Mouse (Mus musculus) limb, embryonic 12.5 days (tissue): Measurements from ENCODE around the gene Pih1d1. TPM values are rescaled to one million over a fixed set of nuclear protein-coding genes. Genes with fewer than 3 reads are reported as not detected.
"Not testable (repeated sequence)": the region's sequence is repeated elsewhere in the genome, so short reads cannot be mapped to it uniquely, and the experiment has no call there.

Experiments used
- ATAC-seq: fragments of 200-750 bp; cut with Nextera tagmentation; 2 replicates; pipeline ENCODE4 v1.8.0; 2017; ENCODE audit warnings: low read depth, moderate TSS enrichment; ENCODE audit not compliant: insufficient number of reproducible peaks, insufficient read depth, low FRiP score, low TSS enrichment
- H3K27ac ChIP-seq: fragments of 300-500 bp; sonication (generic); 2 replicates; pipeline ENCODE4 v1.5.1; 2016; ENCODE audit warnings: mild to moderate bottlenecking, moderate library complexity
- H3K27me3 ChIP-seq: fragments of 300-500 bp; sonication (generic); 2 replicates; pipeline ENCODE4 v1.6.1; 2016; ENCODE audit warnings: mild to moderate bottlenecking, moderate library complexity
- H3K36me3 ChIP-seq: fragments of 300-500 bp; sonication (generic); 2 replicates; pipeline ENCODE4 v1.6.1; 2016; ENCODE audit warnings: mild to moderate bottlenecking, moderate library complexity
- H3K4me1 ChIP-seq: fragments of 300-500 bp; sonication (generic); replicated peaks from 2 replicates; pipeline ENCODE4 v1.6.1; 2016
- H3K4me2 ChIP-seq: fragments of 300-500 bp; sonication (generic); 2 replicates; pipeline ENCODE4 v1.6.1; 2016; ENCODE audit warnings: mild to moderate bottlenecking, moderate library complexity
- H3K4me3 ChIP-seq: fragments of 300-500 bp; sonication (generic); replicated peaks from 2 replicates; pipeline ENCODE4 v1.5.1; 2016; ENCODE audit warnings: mild to moderate bottlenecking
- H3K9ac ChIP-seq: fragments of 300-500 bp; sonication (generic); replicated peaks from 2 replicates; pipeline ENCODE4 v1.6.1; 2016; ENCODE audit warnings: mild to moderate bottlenecking, moderate library complexity
- H3K9me3 ChIP-seq: fragments of 300-500 bp; sonication (generic); 2 replicates; pipeline ENCODE4 v1.6.1; 2016; ENCODE audit warnings: mild to moderate bottlenecking, moderate library complexity
- WGBS: fragments of 180-500 bp; shearing (Covaris S2); methylation state at CpG from one replicate; pipeline ENCODE4 v1.1.7; 2016; 5-methylcytosine and 5-hydroxymethylcytosine counted together
- polyA plus RNA-seq: library from polyadenylated mRNA; unstranded; fragments of >200 nt; fragmentation: Nextera tagmentation; extraction: Ambion mirVana; gene quantifications from 2 replicates; pipeline ENCODE4 v1.2.1, GENCODE M21; 2016

Gene Pih1d1
- polyA plus RNA-seq, 1 experiment from 2014 or later: 93.0 TPM

GRCm38 (mm10) chr7:45149545-45149944 is 4.6 kb upstream of the Pih1d1 start:
- no peak overlapping the region for H3K4me3 ChIP-seq
- no peaks in the 10 kb centered on the region for H3K27me3 ChIP-seq
- H3K9ac ChIP-seq: no peak overlapping the region
- H3K36me3 ChIP-seq: peaks cover 41% of the 10 kb centered on the region
- H3K4me1 ChIP-seq: peaks cover 20% of the 10 kb centered on the region
- no peak overlapping the region for H3K4me2 ChIP-seq
- no peak overlapping the region for H3K27ac ChIP-seq
- WGBS: 73% methylated on average over 6 of the region's 6 CpGs
- no peak for ATAC-seq
- H3K9me3 ChIP-seq: no peaks in the 10 kb centered on the region

GRCm38 (mm10) chr7:45150321-45150720 is 3.8 kb upstream of the Pih1d1 start:
- 45% methylated on average over 4 of the region's 4 CpGs for WGBS
- Histone ChIP-seq H3K27ac (peak overlapping the region; percentile 62), H3K9ac (peak overlapping the region; percentile 38; the same call in 1 of the 2 replicates), H3K4me2 (no peak overlapping the region), H3K4me3 (no peak overlapping the region), H3K36me3 (peaks cover 33% of the 10 kb centered on the region), H3K27me3 (no peaks in the 10 kb centered on the region), H3K4me1 (peaks cover 27% of the 10 kb centered on the region), H3K9me3 (no peaks in the 10 kb centered on the region)
- no peak for ATAC-seq

GRCm38 (mm10) chr7:45151303-45151702 is 2.8 kb upstream of the Pih1d1 start:
- Histone ChIP-seq H3K9me3 (no peaks in the 10 kb centered on the region), H3K27ac (0 out of 2 replicates have a peak overlapping the region, but pooled peaks have one; percentile 62), H3K36me3 (peaks cover 27% of the 10 kb centered on the region), H3K9ac (0 out of 2 replicates have a peak overlapping the region, but pooled peaks have one; percentile 34), H3K27me3 (no peaks in the 10 kb centered on the region), H3K4me3 (no peak overlapping the region), H3K4me1 (peaks cover 31% of the 10 kb centered on the region), H3K4me2 (no peak overlapping the region)
- ATAC-seq: no peak
- WGBS: 26% methylated on average over 11 of the region's 11 CpGs

GRCm38 (mm10) chr7:45153052-45153451 is 1.1 kb upstream of the Pih1d1 start:
- not testable (repeated sequence) for H3K9ac ChIP-seq, H3K27ac ChIP-seq, ATAC-seq, H3K9me3 ChIP-seq, H3K27me3 ChIP-seq
- WGBS: 95% methylated on average over 2 of the region's 2 CpGs
- Histone ChIP-seq H3K4me2 (peak overlapping the region; percentile 76), H3K36me3 (peaks cover 23% of the 10 kb centered on the region), H3K4me3 (peak overlapping the region; percentile 64; the same call in 1 of the 2 replicates), H3K4me1 (peaks cover 31% of the 10 kb centered on the region)

- no peak for ATAC-seq
Observed at GRCm38 (mm10) chr7:45153586-45153985, 517 bp upstream of the Pih1d1 start.

GRCm38 (mm10) chr7:45154993-45155514 is 951 bp downstream of the Pih1d1 start:
- peak overlapping the region; percentile 76 for H3K4me2 ChIP-seq
- peaks cover 30% of the 10 kb centered on the region for H3K4me1 ChIP-seq
- H3K27ac ChIP-seq: no peak overlapping the region
- peaks cover 38% of the 10 kb centered on the region for H3K36me3 ChIP-seq
- no peaks in the 10 kb centered on the region for H3K27me3 ChIP-seq
- H3K9me3 ChIP-seq: no peaks in the 10 kb centered on the region
- ATAC-seq: no peak
- WGBS: 79% methylated on average over 12 of the region's 12 CpGs
- peak overlapping the region; percentile 64 for H3K4me3 ChIP-seq
- H3K9ac ChIP-seq: 0 out of 2 replicates have a peak overlapping the region, but pooled peaks have one; percentile 81

More at GRCm38 (mm10) chr7:45153586-45153985, 517 bp upstream of the Pih1d1 start:
- peaks cover 31% of the 10 kb centered on the region for H3K4me1 ChIP-seq
- H3K4me2 ChIP-seq: peak overlapping the region; percentile 76
- H3K4me3 ChIP-seq: peak overlapping the region; percentile 64
- H3K27me3 ChIP-seq: no peaks in the 10 kb centered on the region
- no peaks in the 10 kb centered on the region for H3K9me3 ChIP-seq
- peak overlapping the region; percentile 81 for H3K9ac ChIP-seq
- peak overlapping the region; percentile 95 for H3K27ac ChIP-seq
- 4% methylated on average over 5 of the region's 5 CpGs for WGBS
- H3K36me3 ChIP-seq: peaks cover 23% of the 10 kb centered on the region

GRCm38 (mm10) chr7:45155590-45155989 is 1.5 kb downstream of the Pih1d1 start:
- Histone ChIP-seq H3K4me1 (peaks cover 24% of the 10 kb centered on the region), H3K9ac (0 out of 2 replicates have a peak overlapping the region, but pooled peaks have one; percentile 14), H3K9me3 (no peaks in the 10 kb centered on the region), H3K36me3 (peaks cover 43% of the 10 kb centered on the region), H3K27ac (no peak overlapping the region), H3K4me3 (no peak overlapping the region), H3K27me3 (no peaks in the 10 kb centered on the region), H3K4me2 (no peak overlapping the region; the same call in 1 of the 2 replicates)
- WGBS: 83% methylated on average over 9 of the region's 9 CpGs
- no peak for ATAC-seq

GRCm38 (mm10) chr7:45156206-45156605 is 2.1 kb downstream of the Pih1d1 start:
- Histone ChIP-seq H3K36me3 (peaks cover 45% of the 10 kb centered on the region), H3K4me2 (no peak overlapping the region), H3K27me3 (no peaks in the 10 kb centered on the region), H3K4me3 (no peak overlapping the region), H3K9ac (no peak overlapping the region), H3K27ac (no peak overlapping the region), H3K9me3 (no peaks in the 10 kb centered on the region), H3K4me1 (peaks cover 18% of the 10 kb centered on the region)
- WGBS: 94% methylated on average over 15 of the region's 15 CpGs
- ATAC-seq: no peak

- Histone ChIP-seq H3K4me3 (no peak overlapping the region), H3K27ac (no peak overlapping the region), H3K4me2 (no peak overlapping the region), H3K9me3 (no peaks in the 10 kb centered on the region), H3K27me3 (peaks cover 2% of the 10 kb centered on the region), H3K9ac (no peak overlapping the region), H3K4me1 (peaks cover 22% of the 10 kb centered on the region), H3K36me3 (peaks cover 45% of the 10 kb centered on the region)
- no peak for ATAC-seq
- WGBS: 88% methylated on average over 14 of the region's 14 CpGs
Observed at GRCm38 (mm10) chr7:45157459-45157858, 3.4 kb downstream of the Pih1d1 start.

- Histone ChIP-seq H3K4me3 (no peak overlapping the region), H3K27me3 (peaks cover 17% of the 10 kb centered on the region), H3K36me3 (peaks cover 45% of the 10 kb centered on the region), H3K9ac (no peak overlapping the region), H3K4me1 (peaks cover 23% of the 10 kb centered on the region), H3K9me3 (no peaks in the 10 kb centered on the region), H3K27ac (no peak overlapping the region), H3K4me2 (no peak overlapping the region)
- no peak for ATAC-seq
- WGBS: 91% methylated on average over 6 of the region's 6 CpGs
Observed at GRCm38 (mm10) chr7:45158991-45159390, 4.9 kb downstream of the Pih1d1 start.

- Histone ChIP-seq H3K4me2 (no peak overlapping the region), H3K4me1 (peaks cover 18% of the 10 kb centered on the region; the same call in 1 of the 2 replicates)
- WGBS: 95% methylated on average over 6 of the region's 6 CpGs
Observed at GRCm38 (mm10) chr7:45160316-45160800, 6.3 kb downstream of the Pih1d1 start.

More at GRCm38 (mm10) chr7:45160316-45160800, 6.3 kb downstream of the Pih1d1 start:
- no peak overlapping the region for H3K4me3 ChIP-seq
- peaks cover 45% of the 10 kb centered on the region for H3K36me3 ChIP-seq
- no peak for ATAC-seq
- H3K27ac ChIP-seq: no peak overlapping the region
- H3K9me3 ChIP-seq: no peaks in the 10 kb centered on the region
- no peak overlapping the region for H3K9ac ChIP-seq
- H3K27me3 ChIP-seq: peaks cover 31% of the 10 kb centered on the region
